Mouse (Mus musculus): ENCODE data around the gene Tbc1d22a.

GRCm38 (mm10) chr15:86229623-86230022, 15.4 kb downstream of the Tbc1d22a start:
- TF ChIP-seq POLR2A (IDR thresholded peaks at IDR 0.05; ENCODE audit: borderline replicate concordance, low read depth, low read length): no peak
- TF ChIP-seq CTCF (IDR thresholded peaks at IDR 0.05; ENCODE audit: low read depth, low read length): no peak

Data from bone marrow macrophage, adult 2 months (primary cell).